Mouse (Mus musculus): ENCODE measurements around the gene Eif2ak1. TPM values are rescaled to one million over a fixed set of nuclear protein-coding genes. Genes with fewer than 3 reads are reported as not detected.

The Eif2ak1 gene
- total and polyA plus RNA-seq, 3 experiments, result 11.9 to 26.7 (median 13.4) TPM

DNA sequence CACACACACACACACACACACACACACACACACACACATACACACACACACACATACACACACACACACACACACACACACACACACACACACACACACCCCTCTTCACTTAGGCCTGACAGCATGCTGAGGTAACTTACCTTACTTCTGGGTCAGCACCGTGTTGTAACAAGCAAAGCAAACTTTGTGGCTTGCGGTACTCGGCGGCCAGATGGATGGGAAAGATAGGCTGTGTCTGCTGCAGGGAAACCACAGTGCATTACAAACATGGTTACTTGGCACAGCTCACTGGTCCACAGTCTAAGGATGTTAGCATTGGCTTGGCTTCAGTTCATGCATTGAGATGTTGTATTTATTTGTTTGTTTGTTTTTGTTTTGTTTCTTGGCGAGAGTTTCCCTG, 75.8 kb downstream of the Eif2ak1 start:
- no peak for DNase-seq (ENCODE audit: extremely low read depth)
- in situ Hi-C loops (cut with MboI; ENCODE audit: low pct_ligation_motif_present, low pct_unique_long_range_greater_than_20kb, low sequenced_read_pairs), result no loop called here

DNA sequence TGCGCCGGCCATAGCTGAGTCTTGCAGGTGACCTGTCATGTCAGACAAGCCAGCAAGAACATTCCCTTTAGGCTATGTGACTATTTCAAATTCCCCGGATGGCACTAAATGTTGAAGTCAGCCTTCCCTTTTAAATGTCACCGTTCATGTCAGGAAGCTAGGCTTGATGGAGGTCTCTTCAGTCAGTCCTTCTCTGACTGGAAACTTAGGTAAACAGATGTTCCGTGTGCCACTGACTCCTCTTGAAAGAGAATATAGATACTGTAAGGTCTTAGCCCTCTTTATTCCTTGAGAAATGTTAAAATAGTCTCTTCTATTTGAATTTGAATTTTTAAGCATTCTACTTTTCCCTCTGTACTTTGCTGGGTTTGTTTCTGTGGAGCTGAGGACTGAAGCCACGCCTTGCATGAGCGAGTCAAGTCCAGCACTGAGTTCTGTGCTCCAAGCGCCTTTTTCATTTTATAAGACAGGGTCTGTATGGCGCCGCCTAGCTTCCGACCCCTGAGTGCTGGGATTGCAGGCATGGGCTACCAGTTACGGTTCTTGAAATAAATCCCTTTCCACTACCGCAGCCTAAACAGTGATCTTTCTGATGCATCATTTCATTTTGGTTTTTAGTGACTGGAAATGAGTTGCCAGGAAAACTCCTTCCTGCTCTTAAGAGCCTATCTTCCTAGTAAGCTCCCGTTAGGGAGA, 80.2 kb downstream of the Eif2ak1 start, which contains the start of gene Ankrd61:
Ankrd61 (minus strand) TSS at position 51 of the 696 bp plus-strand sequence.
- dilution Hi-C loops (cut with MboI; ENCODE audit: extremely low pct_ligation_motif_present, extremely low pct_unique_long_range_greater_than_20kb, low sequenced_read_pairs), result no loop called here
- H3K4me2 ChIP-seq (ENCODE audit: insufficient read depth, low read depth, poor library complexity, severe bottlenecking), result no peak within 1 kb of the TSS
- no peak within 1 kb of the TSS for H3K27ac ChIP-seq (ENCODE audit: insufficient read depth, low read depth)
- H3K4me3 ChIP-seq (replicated peaks in 1 of 3; ENCODE audit: low read depth in 2 of 3, low read length in 2 of 3, poor library complexity in 1 of 3), result no peak within 1 kb of the TSS
- H3K9ac ChIP-seq (ENCODE audit: insufficient read depth, low read depth), result no peak within 1 kb of the TSS
- H3K27me3 ChIP-seq (replicated peaks), result no peaks in the 10 kb centered on the region
- TF ChIP-seq JUN (IDR thresholded peaks at IDR 0.05; ENCODE audit: insufficient read depth, low read depth, low read length) (no peak), CHD2 (IDR thresholded peaks at IDR 0.05; ENCODE audit: low read length) (no peak), MAX (IDR thresholded peaks at IDR 0.05; ENCODE audit: low read length) (no peak), TBP (conservative IDR thresholded peaks at IDR 0.05; ENCODE audit: low read depth, low read length) (no peak), NRF1 (IDR thresholded peaks at IDR 0.05; ENCODE audit: low read depth, low read length) (no peak), ZMIZ1 (IDR thresholded peaks at IDR 0.05; ENCODE audit: low read depth, low read length) (no peak), SMC3 (IDR thresholded peaks at IDR 0.05; ENCODE audit: low read depth, low read length) (no peak), ZNF384 (IDR thresholded peaks at IDR 0.05; ENCODE audit: low read depth, low read length) (no peak), RAD21 (IDR thresholded peaks at IDR 0.05; ENCODE audit: low read depth, low read length) (no peak), ELF1 (IDR thresholded peaks at IDR 0.05; ENCODE audit: low read depth, low read length) (no peak), ZKSCAN1 (IDR thresholded peaks at IDR 0.05; ENCODE audit: borderline replicate concordance, low read depth, low read length) (no peak), ETS1 (conservative IDR thresholded peaks at IDR 0.05; ENCODE audit: low read depth, low read length) (no peak), HCFC1 (IDR thresholded peaks at IDR 0.05; ENCODE audit: low read depth, low read length) (no peak), MAFK (IDR thresholded peaks at IDR 0.05; ENCODE audit: insufficient replicate concordance, low read length) (no peak), CTCF (conservative IDR thresholded peaks at IDR 0.05 in 1 of 2, IDR thresholded peaks at IDR 0.05 in 1 of 2; ENCODE audit: low read depth in 2 of 2, low read length in 2 of 2) (no peak), POLR2AphosphoS2 (IDR thresholded peaks at IDR 0.05; ENCODE audit: low read depth, low read length) (no peak), RCOR1 (conservative IDR thresholded peaks at IDR 0.05; ENCODE audit: low read depth, low read length) (no peak), KAT2A (IDR thresholded peaks at IDR 0.05; ENCODE audit: insufficient replicate concordance, low read length) (no peak), SIN3A (IDR thresholded peaks at IDR 0.05; ENCODE audit: low read length) (no peak)
- no peak for DNase-seq (ENCODE audit: extremely low read depth)
- in situ Hi-C loops (cut with MboI; ENCODE audit: low pct_ligation_motif_present, low pct_unique_long_range_greater_than_20kb, low sequenced_read_pairs), result no loop called here
- H3K79me2 ChIP-seq (replicated peaks; ENCODE audit: control insufficient read depth, extremely low read depth, insufficient read depth, poor library complexity, severe bottlenecking), result no peaks in the 10 kb centered on the region
- H3K36me3 ChIP-seq (replicated peaks in 1 of 2; ENCODE audit: control insufficient read depth in 1 of 2, insufficient read depth in 1 of 2, low read length in 1 of 2), result peaks cover 51 to 90% of the 10 kb centered on the region in 2 experiments
- no peaks in the 10 kb centered on the region for H3K4me1 ChIP-seq (ENCODE audit: control insufficient read depth in 1 of 2, insufficient read depth in 2 of 2)
- no peaks in the 10 kb centered on the region for H3K9me3 ChIP-seq (replicated peaks; ENCODE audit: low read length)

More for the DNA sequence above, 75.8 kb downstream of the Eif2ak1 start:
- Histone ChIP-seq H3K79me2 (replicated peaks; ENCODE audit: control insufficient read depth, extremely low read depth, insufficient read depth, poor library complexity, severe bottlenecking) (no peaks in the 10 kb centered on the region), H3K36me3 (replicated peaks in 1 of 2; ENCODE audit: control insufficient read depth in 1 of 2, insufficient read depth in 1 of 2, low read length in 1 of 2) (peaks cover 40 to 88% of the 10 kb centered on the region in 2 experiments), H3K4me3 (replicated peaks in 1 of 3; ENCODE audit: low read depth in 2 of 3, low read length in 2 of 3, poor library complexity in 1 of 3) (no peak overlapping the region), H3K4me2 (ENCODE audit: insufficient read depth, low read depth, poor library complexity, severe bottlenecking) (no peak overlapping the region), H3K9ac (ENCODE audit: insufficient read depth, low read depth) (no peak overlapping the region), H3K4me1 (ENCODE audit: control insufficient read depth in 1 of 2, insufficient read depth in 2 of 2) (no peaks in the 10 kb centered on the region), H3K27ac (ENCODE audit: insufficient read depth, low read depth) (no peak overlapping the region), H3K9me3 (replicated peaks; ENCODE audit: low read length) (no peaks in the 10 kb centered on the region), H3K27me3 (replicated peaks) (no peaks in the 10 kb centered on the region)
- dilution Hi-C loops (cut with MboI; ENCODE audit: extremely low pct_ligation_motif_present, extremely low pct_unique_long_range_greater_than_20kb, low sequenced_read_pairs), result no loop called here
- TF ChIP-seq EP300 (IDR thresholded peaks at IDR 0.05; ENCODE audit: low read length) (no peak), ZMIZ1 (IDR thresholded peaks at IDR 0.05; ENCODE audit: low read depth, low read length) (no peak)
